Mouse (Mus musculus) CD4-positive, CD25-positive, alpha-beta regulatory T cell, adult 2 months (primary cell): Measurements from ENCODE around the gene Kif21a.

Experiments used
- DNase-seq: peaks from one replicate; pipeline ENCODE4 v3.0.0-alpha.2; 2012; ENCODE audit warnings: low read depth, low spot score

Kif21a gene

GRCm38 (mm10) chr15:91018161-91018860 lies 31.4 kb downstream of the Kif21a start:
- DNase-seq: no peak

- no peak for DNase-seq
These were observed 32.2 kb downstream of the Kif21a start for GRCm38 (mm10) chr15:91017261-91018160.

DNA sequence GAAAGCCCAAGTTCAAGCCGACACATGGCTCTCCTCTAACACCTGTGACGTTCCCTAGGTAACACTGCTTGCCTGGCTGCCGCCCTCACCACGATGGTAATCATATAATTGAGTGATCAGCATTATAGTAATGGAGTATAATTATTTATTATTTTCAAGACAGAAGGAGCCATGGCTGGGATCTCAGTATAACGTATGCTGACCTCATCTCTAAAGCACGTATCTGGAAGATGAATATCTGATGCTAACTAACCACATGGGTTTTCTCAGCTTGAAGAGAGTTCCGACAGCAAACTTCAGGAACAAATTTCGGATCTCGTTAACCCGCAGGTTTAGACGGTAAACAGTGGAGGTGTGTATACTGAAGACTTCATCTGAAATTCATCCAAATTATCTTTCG lies 33.4 kb downstream of the Kif21a start:
- DNase-seq: no peak

- DNase-seq: no peak
These were observed 36.8 kb downstream of the Kif21a start for GRCm38 (mm10) chr15:91012793-91013580.

GRCm38 (mm10) chr15:91010218-91010617 lies 39.5 kb downstream of the Kif21a start:
- no peak for DNase-seq

- no peak for DNase-seq
These were observed 42.5 kb downstream of the Kif21a start for GRCm38 (mm10) chr15:91007123-91007830.

- DNase-seq: no peak
These were observed 45.0 kb downstream of the Kif21a start for GRCm38 (mm10) chr15:91004726-91005125.

DNA sequence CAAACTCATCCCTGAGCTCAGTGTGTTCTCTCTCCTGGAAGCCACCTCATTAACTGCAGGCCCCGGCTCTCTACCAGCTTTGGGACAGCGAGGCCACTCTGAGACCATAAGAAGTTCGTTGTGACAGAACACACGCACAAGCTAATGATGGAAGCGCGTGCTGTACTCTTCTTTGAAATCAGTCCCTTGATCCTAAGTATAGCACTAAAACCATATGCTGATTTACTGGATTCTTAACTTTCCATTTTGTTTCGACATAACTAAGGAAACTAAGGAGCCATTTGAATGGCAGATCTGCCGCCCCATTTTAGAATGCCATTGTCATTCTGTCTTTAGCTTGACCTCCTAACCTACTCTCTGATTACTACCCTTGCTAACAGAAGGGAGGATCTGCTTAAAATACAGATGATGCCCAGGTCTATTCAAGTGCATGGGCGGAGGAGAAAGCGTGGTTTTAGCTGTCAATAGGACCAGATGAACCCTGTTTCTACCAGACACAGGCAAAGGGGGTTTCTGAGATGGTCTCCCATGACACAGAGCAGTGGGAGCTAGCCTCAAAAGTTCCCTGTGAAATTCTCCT lies 48.6 kb downstream of the Kif21a start:
- DNase-seq: no peak

GRCm38 (mm10) chr15:91000280-91001036 lies 49.3 kb downstream of the Kif21a start:
- DNase-seq: no peak

DNA sequence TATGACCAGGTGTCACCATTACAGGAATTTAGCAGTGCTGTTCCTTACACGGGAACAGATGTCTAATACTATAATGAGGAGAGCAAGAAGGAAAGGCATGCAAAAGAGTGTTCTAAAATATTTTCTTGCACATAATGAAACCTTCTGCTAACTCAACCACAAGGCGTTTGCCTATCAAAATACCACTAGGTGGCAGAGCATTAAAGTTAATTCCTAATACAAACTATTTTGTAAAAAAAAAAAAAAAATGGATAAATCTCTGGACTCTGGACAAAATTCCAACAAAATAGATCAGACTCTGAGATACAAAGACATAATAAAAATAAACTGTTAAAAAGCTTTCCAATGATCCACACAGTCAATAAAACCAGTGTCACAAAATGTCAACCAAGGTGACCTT lies 56.9 kb downstream of the Kif21a start:
- DNase-seq: no peak

- DNase-seq: no peak
These were observed 57.4 kb downstream of the Kif21a start for GRCm38 (mm10) chr15:90992388-90992787.

DNA sequence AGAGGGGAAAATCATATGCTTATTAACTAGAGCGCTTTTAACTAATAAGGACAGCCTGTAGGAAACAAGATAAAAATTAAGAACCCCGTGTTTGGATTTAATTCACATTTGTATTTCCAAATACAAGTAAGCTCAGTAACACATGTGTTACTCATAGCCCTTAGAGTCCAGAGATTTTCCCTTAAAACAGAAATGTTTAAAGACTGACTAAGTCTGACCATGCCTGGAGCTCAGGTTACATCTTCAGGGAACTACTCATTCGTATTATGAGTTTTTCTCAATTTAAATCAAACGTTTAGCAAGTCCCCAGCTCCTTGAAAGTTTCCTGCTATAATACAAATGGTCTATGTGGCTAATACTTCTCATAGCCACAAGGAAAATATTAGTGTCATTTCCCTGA lies 57.9 kb downstream of the Kif21a start:
- DNase-seq: no peak

GRCm38 (mm10) chr15:90987714-90988250 lies 62.0 kb downstream of the Kif21a start:
- DNase-seq: no peak

DNA sequence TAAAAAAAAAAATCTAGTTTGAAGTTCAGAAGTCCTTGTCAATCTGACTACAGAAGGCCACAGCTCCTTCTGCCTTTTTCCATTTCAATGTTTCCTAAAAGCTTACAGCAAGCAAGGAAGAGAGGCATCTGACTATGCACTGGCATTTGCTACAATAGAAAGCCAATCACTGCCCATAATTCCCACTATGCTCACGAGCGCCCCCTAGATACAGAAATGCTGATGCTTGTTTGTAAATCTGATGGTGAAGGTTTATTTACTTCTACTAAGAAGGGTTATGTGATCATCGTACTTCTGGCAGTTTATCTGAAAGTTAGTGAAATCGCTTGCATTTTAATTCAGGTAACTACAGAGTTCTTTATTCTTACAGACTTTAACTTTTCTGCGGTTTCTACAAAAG lies 73.8 kb downstream of the Kif21a start:
- no peak for DNase-seq

- no peak for DNase-seq
These were observed 77.6 kb downstream of the Kif21a start for GRCm38 (mm10) chr15:90971914-90972767.

DNA sequence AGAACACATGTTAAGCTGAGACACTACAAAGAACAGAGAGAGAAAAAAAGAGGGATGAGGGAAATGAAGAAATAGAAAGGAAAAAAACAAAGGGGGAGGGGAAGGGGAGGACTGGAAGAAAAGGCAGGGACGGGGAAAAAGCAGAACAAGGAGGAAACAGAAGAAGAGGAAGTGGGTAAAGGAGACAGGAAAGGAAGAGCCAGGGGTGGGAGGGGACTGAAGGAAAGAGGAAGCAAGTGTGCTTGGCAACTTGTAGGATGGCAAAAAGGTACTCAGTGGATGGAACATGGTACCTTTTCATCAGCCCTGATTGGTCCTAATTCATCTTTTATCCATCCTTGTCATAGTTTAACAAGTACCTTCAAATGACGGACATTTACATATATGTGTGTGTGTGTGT lies 86.4 kb downstream of the Kif21a start:
- DNase-seq: no peak

DNA sequence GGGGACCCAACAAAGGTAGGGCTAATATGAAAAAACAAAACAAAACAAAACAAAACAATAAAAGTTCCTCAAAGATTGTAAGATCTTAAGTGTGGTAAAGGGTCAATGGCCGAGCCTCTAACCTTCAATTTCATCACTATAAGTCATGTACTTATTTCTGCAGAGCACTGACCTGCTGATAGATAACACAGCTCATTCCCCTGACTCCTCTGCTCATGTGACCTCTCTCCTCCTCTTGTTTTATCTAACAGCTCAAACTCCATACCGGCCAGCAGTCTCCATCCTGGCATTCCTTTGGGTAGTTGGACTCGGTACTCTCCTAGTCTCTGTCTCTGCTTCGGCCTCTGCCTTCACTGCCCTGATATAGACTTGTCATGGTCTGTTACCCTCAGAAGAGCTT lies 87.2 kb downstream of the Kif21a start:
- DNase-seq: no peak

GRCm38 (mm10) chr15:90960831-90961554 lies 88.8 kb downstream of the Kif21a start:
- DNase-seq: no peak
